Mouse (Mus musculus): ENCODE measurements around the gene Adcy10.

DNA sequence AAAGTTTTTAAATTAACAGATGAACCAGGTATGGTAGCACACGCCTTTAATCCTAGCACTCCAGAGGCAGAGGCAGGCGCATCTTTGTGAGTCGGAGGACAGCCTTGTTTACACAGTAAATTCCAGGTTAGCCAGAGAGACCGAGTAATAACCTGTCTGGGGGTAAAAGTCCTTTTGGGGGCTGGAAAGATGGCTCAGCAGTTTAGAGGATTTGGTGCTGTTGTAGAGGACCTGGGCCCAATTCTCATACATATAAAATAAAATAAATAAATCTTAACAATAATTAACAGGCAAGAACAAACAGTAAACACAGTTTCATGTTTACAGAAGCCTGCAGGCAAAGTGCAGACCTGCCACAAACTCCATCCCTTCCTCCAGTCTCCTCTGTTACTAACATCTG, 123.9 kb downstream of the Adcy10 start:
- TF ChIP-seq CTCF (IDR thresholded peaks at IDR 0.05; ENCODE audit: insufficient read depth, low read depth, low read length) (no peak), POLR2A (IDR thresholded peaks at IDR 0.05; ENCODE audit: insufficient read depth, low read depth, low read length) (no peak)
